Mouse (Mus musculus): ENCODE data around the gene Wdr60.

Gene Wdr60

GRCm38 (mm10) chr12:116269450-116269849 is 6.6 kb upstream of the Wdr60 start:
- peak; percentile 64 for DNase-seq (ENCODE audit: inconsistent ontology term)

GRCm38 (mm10) chr12:116265275-116265674 is 2.5 kb upstream of the Wdr60 start:
- no peak for DNase-seq (ENCODE audit: inconsistent ontology term)

- DNase-seq (ENCODE audit: inconsistent ontology term), result no peak
Observed at GRCm38 (mm10) chr12:116264756-116265155, 1.9 kb upstream of the Wdr60 start.

GRCm38 (mm10) chr12:116258321-116258720 is 4.5 kb downstream of the Wdr60 start:
- no peak for DNase-seq (ENCODE audit: inconsistent ontology term)

- no peak for DNase-seq (ENCODE audit: inconsistent ontology term)
Observed at GRCm38 (mm10) chr12:116255636-116256035, 7.2 kb downstream of the Wdr60 start.

GRCm38 (mm10) chr12:116254652-116255051 is 8.2 kb downstream of the Wdr60 start:
- no peak for DNase-seq (ENCODE audit: inconsistent ontology term)

- DNase-seq (ENCODE audit: inconsistent ontology term), result peak; percentile 14
Observed at GRCm38 (mm10) chr12:116244601-116245000, 18.2 kb downstream of the Wdr60 start.

- no peak for DNase-seq (ENCODE audit: inconsistent ontology term)
Observed at GRCm38 (mm10) chr12:116238803-116239202, 24.0 kb downstream of the Wdr60 start.

GRCm38 (mm10) chr12:116238370-116238769 is 24.5 kb downstream of the Wdr60 start:
- no peak for DNase-seq (ENCODE audit: inconsistent ontology term)

- DNase-seq (ENCODE audit: inconsistent ontology term), result no peak
Observed at GRCm38 (mm10) chr12:116236658-116237057, 26.2 kb downstream of the Wdr60 start.

- no peak for DNase-seq (ENCODE audit: inconsistent ontology term)
Observed at GRCm38 (mm10) chr12:116235356-116235755, 27.5 kb downstream of the Wdr60 start.

GRCm38 (mm10) chr12:116232061-116232460 is 30.8 kb downstream of the Wdr60 start:
- DNase-seq (ENCODE audit: inconsistent ontology term), result peak; percentile 4

- DNase-seq (ENCODE audit: inconsistent ontology term), result peak; percentile 72
Observed at GRCm38 (mm10) chr12:116231612-116232011, 31.2 kb downstream of the Wdr60 start.

GRCm38 (mm10) chr12:116229451-116229850 is 33.4 kb downstream of the Wdr60 start:
- no peak for DNase-seq (ENCODE audit: inconsistent ontology term)

- DNase-seq (ENCODE audit: inconsistent ontology term), result no peak
Observed at GRCm38 (mm10) chr12:116226289-116227057, 36.3 kb downstream of the Wdr60 start.

- DNase-seq (ENCODE audit: inconsistent ontology term), result no peak
Observed at GRCm38 (mm10) chr12:116223107-116223506, 39.7 kb downstream of the Wdr60 start.

GRCm38 (mm10) chr12:116207486-116207885 is 55.3 kb downstream of the Wdr60 start:
- no peak for DNase-seq (ENCODE audit: inconsistent ontology term)

GRCm38 (mm10) chr12:116205726-116206125 is 57.1 kb downstream of the Wdr60 start:
- DNase-seq (ENCODE audit: inconsistent ontology term), result no peak

- peak; percentile 75 for DNase-seq (ENCODE audit: inconsistent ontology term)
Observed at GRCm38 (mm10) chr12:116202176-116202981, 60.4 kb downstream of the Wdr60 start.

GRCm38 (mm10) chr12:116198791-116199190 is 64.0 kb downstream of the Wdr60 start:
- DNase-seq (ENCODE audit: inconsistent ontology term), result no peak

- no peak for DNase-seq (ENCODE audit: inconsistent ontology term)
Observed at GRCm38 (mm10) chr12:116196221-116196620, 66.6 kb downstream of the Wdr60 start.

GRCm38 (mm10) chr12:116194641-116195040 is 68.2 kb downstream of the Wdr60 start:
- DNase-seq (ENCODE audit: inconsistent ontology term), result no peak

GRCm38 (mm10) chr12:116193952-116194351 is 68.9 kb downstream of the Wdr60 start:
- DNase-seq (ENCODE audit: inconsistent ontology term), result no peak
